Mouse (Mus musculus): ENCODE measurements at regions not wholly inside any gene's neighbourhood (a gene's known extent, or its start where the extent isn't known, plus 50 kb on each side); places are given as distances from the start of the nearest gene placed in this dataset.
"Not testable (repeated sequence)": the region's sequence is repeated elsewhere in the genome, so short reads cannot be mapped to it uniquely, and the experiment has no call there.

DNA sequence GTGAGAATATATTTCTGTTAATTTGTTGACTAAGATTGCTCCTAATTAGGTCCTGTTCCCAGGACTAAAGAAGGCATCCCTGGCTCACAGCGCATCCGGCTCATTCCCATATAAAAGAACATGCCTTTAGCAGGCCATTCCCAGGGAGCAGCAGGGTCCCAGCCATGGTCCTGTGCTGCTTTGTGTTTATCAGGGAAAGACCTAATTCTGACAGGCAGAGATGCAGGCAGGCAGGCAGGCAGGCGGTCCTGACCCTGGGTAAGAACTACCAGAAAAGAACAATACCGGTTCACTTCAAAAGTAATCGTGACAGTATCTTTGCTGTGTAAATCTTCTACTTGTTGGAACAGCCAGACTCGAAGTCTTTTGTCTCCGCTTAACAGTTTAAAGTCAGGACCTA, 97.3 kb upstream of the Arl4c start:
- no peak for TF ChIP-seq CEBPB (IDR thresholded peaks at IDR 0.05; ENCODE audit: low read depth)
- TF ChIP-seq FOSL1 (IDR thresholded peaks at IDR 0.05; ENCODE audit: insufficient read depth, low read length, poor library complexity, severe bottlenecking): no peak
- no peak for TF ChIP-seq MYOG (IDR thresholded peaks at IDR 0.05; ENCODE audit: control insufficient read depth, extremely low read depth, insufficient read length)
- TF ChIP-seq CTCF (IDR thresholded peaks at IDR 0.05; ENCODE audit: control insufficient read depth, insufficient read depth, insufficient read length): no peak
- TF ChIP-seq USF1 (IDR thresholded peaks at IDR 0.05; ENCODE audit: low read depth): no peak
- TF ChIP-seq MYOD1 (IDR thresholded peaks at IDR 0.05; ENCODE audit: control insufficient read depth, insufficient read length, low read depth): no peak
- no peak for TF ChIP-seq MAX (IDR thresholded peaks at IDR 0.05)

GRCm38 (mm10) chr1:88799789-88800188, 97.8 kb upstream of the Arl4c start:
- Histone ChIP-seq H3K79me2 (ENCODE audit: control insufficient read depth, insufficient read depth) (no peaks in the 10 kb centered on the region), H3K79me3 (ENCODE audit: low read depth) (no peaks in the 10 kb centered on the region), H3K4me3 (ENCODE audit: insufficient read depth, poor library complexity, severe bottlenecking) (no peak overlapping the region), H3K36me3 (ENCODE audit: control insufficient read depth, insufficient read depth) (no peaks in the 10 kb centered on the region), H3K27me3 (ENCODE audit: control insufficient read depth, insufficient read depth, insufficient read length) (no peaks in the 10 kb centered on the region), H3ac (ENCODE audit: control insufficient read depth, insufficient read length, low read depth) (no peak overlapping the region)
- TF ChIP-seq CTCF (IDR thresholded peaks at IDR 0.05; ENCODE audit: control insufficient read depth, insufficient read depth, insufficient read length): no peak
- TF ChIP-seq MYOD1 (IDR thresholded peaks at IDR 0.05; ENCODE audit: control insufficient read depth, insufficient read length, low read depth): no peak
- TF ChIP-seq CEBPB (IDR thresholded peaks at IDR 0.05; ENCODE audit: low read depth): no peak
- TF ChIP-seq MYOG (IDR thresholded peaks at IDR 0.05; ENCODE audit: control insufficient read depth, extremely low read depth, insufficient read length): no peak
- TF ChIP-seq USF1 (IDR thresholded peaks at IDR 0.05; ENCODE audit: low read depth): no peak
- TF ChIP-seq FOSL1 (IDR thresholded peaks at IDR 0.05; ENCODE audit: insufficient read depth, low read length, poor library complexity, severe bottlenecking): no peak
- TF ChIP-seq MAX (IDR thresholded peaks at IDR 0.05): no peak

More for the DNA sequence above, 97.3 kb upstream of the Arl4c start:
- Histone ChIP-seq H3K36me3 (ENCODE audit: control insufficient read depth, insufficient read depth) (no peaks in the 10 kb centered on the region), H3K4me3 (ENCODE audit: insufficient read depth, poor library complexity, severe bottlenecking) (no peak overlapping the region), H3K79me3 (ENCODE audit: low read depth) (no peaks in the 10 kb centered on the region), H3K79me2 (ENCODE audit: control insufficient read depth, insufficient read depth) (no peaks in the 10 kb centered on the region), H3K27me3 (ENCODE audit: control insufficient read depth, insufficient read depth, insufficient read length) (no peaks in the 10 kb centered on the region), H3ac (ENCODE audit: control insufficient read depth, insufficient read length, low read depth) (no peak overlapping the region)

- Histone ChIP-seq H3K79me2 (ENCODE audit: control insufficient read depth, insufficient read depth) (no peaks in the 10 kb centered on the region), H3K79me3 (ENCODE audit: low read depth) (no peaks in the 10 kb centered on the region), H3K27me3 (ENCODE audit: control insufficient read depth, insufficient read depth, insufficient read length) (no peaks in the 10 kb centered on the region), H3ac (ENCODE audit: control insufficient read depth, insufficient read length, low read depth) (no peak overlapping the region), H3K36me3 (ENCODE audit: control insufficient read depth, insufficient read depth) (no peaks in the 10 kb centered on the region), H3K4me3 (ENCODE audit: insufficient read depth, poor library complexity, severe bottlenecking) (no peak overlapping the region)
- TF ChIP-seq MYOD1 (IDR thresholded peaks at IDR 0.05; ENCODE audit: control insufficient read depth, insufficient read length, low read depth) (no peak), CTCF (IDR thresholded peaks at IDR 0.05; ENCODE audit: control insufficient read depth, insufficient read depth, insufficient read length) (no peak), MAX (IDR thresholded peaks at IDR 0.05) (no peak), CEBPB (IDR thresholded peaks at IDR 0.05; ENCODE audit: low read depth) (no peak), FOSL1 (IDR thresholded peaks at IDR 0.05; ENCODE audit: insufficient read depth, low read length, poor library complexity, severe bottlenecking) (no peak), USF1 (IDR thresholded peaks at IDR 0.05; ENCODE audit: low read depth) (no peak), MYOG (IDR thresholded peaks at IDR 0.05; ENCODE audit: control insufficient read depth, extremely low read depth, insufficient read length) (no peak)
Observed at GRCm38 (mm10) chr1:88800411-88800810, 98.4 kb upstream of the Arl4c start.

GRCm38 (mm10) chr1:88801151-88801550, 99.1 kb upstream of the Arl4c start:
- not testable (repeated sequence) for H3K79me3 ChIP-seq (ENCODE audit: low read depth); H3K27me3 ChIP-seq (ENCODE audit: control insufficient read depth, insufficient read depth, insufficient read length); H3K79me2 ChIP-seq (ENCODE audit: control insufficient read depth, insufficient read depth); H3K36me3 ChIP-seq (ENCODE audit: control insufficient read depth, insufficient read depth); H3ac ChIP-seq (ENCODE audit: control insufficient read depth, insufficient read length, low read depth); H3K4me3 ChIP-seq (ENCODE audit: insufficient read depth, poor library complexity, severe bottlenecking)

DNA sequence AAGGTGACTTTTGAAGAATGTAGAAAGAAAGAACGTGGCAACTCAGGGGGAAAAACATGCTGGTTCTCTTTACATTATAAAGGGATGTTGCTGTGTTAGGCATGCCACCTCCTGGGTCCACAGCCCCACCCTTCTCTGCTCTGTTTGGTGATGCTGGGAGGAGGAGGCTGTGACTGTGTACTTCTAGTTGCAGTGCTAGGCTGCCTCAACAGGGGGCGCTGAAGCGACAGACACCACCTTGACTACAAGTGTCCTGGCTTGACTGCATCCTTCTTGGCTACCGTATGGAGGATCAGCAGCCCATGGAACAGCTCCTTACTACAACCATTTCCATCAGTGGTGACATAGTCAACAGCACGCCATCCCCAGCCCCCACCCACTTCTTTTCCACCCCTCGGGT, 104.9 kb upstream of the Arl4c start:
- H3K36me3 ChIP-seq (ENCODE audit: control insufficient read depth, insufficient read depth): no peaks in the 10 kb centered on the region
- H3K79me3 ChIP-seq (ENCODE audit: low read depth): no peaks in the 10 kb centered on the region
- H3K4me3 ChIP-seq (ENCODE audit: insufficient read depth, poor library complexity, severe bottlenecking): no peak overlapping the region
- no peaks in the 10 kb centered on the region for H3K27me3 ChIP-seq (ENCODE audit: control insufficient read depth, insufficient read depth, insufficient read length)
- TF ChIP-seq CTCF (IDR thresholded peaks at IDR 0.05; ENCODE audit: control insufficient read depth, insufficient read depth, insufficient read length) (peak; percentile 23), MYOD1 (IDR thresholded peaks at IDR 0.05; ENCODE audit: control insufficient read depth, insufficient read length, low read depth) (no peak)
- H3ac ChIP-seq (ENCODE audit: control insufficient read depth, insufficient read length, low read depth): no peak overlapping the region
- no peaks in the 10 kb centered on the region for H3K79me2 ChIP-seq (ENCODE audit: control insufficient read depth, insufficient read depth)

DNA sequence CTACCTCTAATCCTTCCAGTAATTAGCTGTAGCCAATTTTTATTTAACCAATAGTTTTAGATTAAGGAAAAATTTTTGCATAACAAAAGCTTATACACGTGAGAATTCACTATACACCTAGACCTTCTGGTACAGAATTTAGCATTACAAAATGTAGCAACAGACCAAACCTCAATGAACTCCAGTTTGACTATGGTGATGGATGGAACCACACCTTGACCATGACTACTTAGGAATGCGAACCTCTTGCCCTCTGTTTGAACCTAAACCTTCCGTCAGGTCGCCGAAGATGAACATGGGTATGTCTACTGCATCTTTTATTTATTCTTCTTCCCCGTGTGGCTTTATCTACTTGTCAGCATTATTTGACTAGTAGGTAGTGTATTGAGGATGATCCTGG, 105.9 kb upstream of the Arl4c start:
- H3K79me3 ChIP-seq (ENCODE audit: low read depth): no peaks in the 10 kb centered on the region
- no peaks in the 10 kb centered on the region for H3K79me2 ChIP-seq (ENCODE audit: control insufficient read depth, insufficient read depth)
- H3K36me3 ChIP-seq (ENCODE audit: control insufficient read depth, insufficient read depth): no peaks in the 10 kb centered on the region
- TF ChIP-seq CTCF (IDR thresholded peaks at IDR 0.05; ENCODE audit: control insufficient read depth, insufficient read depth, insufficient read length): no peak
- no peak overlapping the region for H3K4me3 ChIP-seq (ENCODE audit: insufficient read depth, poor library complexity, severe bottlenecking)
- H3K27me3 ChIP-seq (ENCODE audit: control insufficient read depth, insufficient read depth, insufficient read length): no peaks in the 10 kb centered on the region
- H3ac ChIP-seq (ENCODE audit: control insufficient read depth, insufficient read length, low read depth): no peak overlapping the region

Data from C2C12 (cell line).